Comparison of ENCODE assay signal across 13 mouse cellular contexts in genomic region chr1:51191872-51192613, GRCm38 (mm10).
A peak's percentile ranks its signal among the peaks of the same experiment; 100 is the strongest.
DNase-seq lines count a peak whose midpoint lies in the region; ATAC-seq and TF ChIP-seq lines count a peak whose summit lies in the region.
"Had no signal": no experiment of that assay in that cellular context is flagged by ENCODE, and none has a peak within 500 bp of the region (broad histone marks: within the 10 kb centered on the region; RNA-seq: fewer than 3 reads in every experiment).

No protein-coding gene starts in this region.

- H3K9me3 ChIP-seq in midbrain, embryonic 16.5 days (replicated peaks; ENCODE audit: control insufficient read depth, low read length, poor library complexity, severe bottlenecking), result no peaks in the 10 kb centered on the region
- H3K9me3 ChIP-seq: hindbrain, embryonic 15.5 days; limb, embryonic 15.5 days had no signal

- TF ChIP-seq CTCF in left cerebral cortex, adult 2 months (IDR thresholded peaks at IDR 0.05), result no peak

- no peaks in the 10 kb centered on the region for H3K36me3 ChIP-seq in midbrain, embryonic 16.5 days (ENCODE audit: control insufficient read depth, insufficient read depth, low read length)
- H3K36me3 ChIP-seq: hindbrain, embryonic 15.5 days; limb, embryonic 15.5 days had no signal

- WGBS in midbrain, embryonic 16.5 days, result 65% methylated on average over 6 of the region's 6 CpGs

- H3K4me1 ChIP-seq in midbrain, embryonic 16.5 days (ENCODE audit: control insufficient read depth, insufficient read depth, low read length), result peaks cover 6% of the 10 kb centered on the region
- H3K4me1 ChIP-seq: hindbrain, embryonic 15.5 days; limb, embryonic 15.5 days had no signal

- intact Hi-C loops in left cerebral cortex, adult 2 months (cut with DNase I), result loop anchor here (5.0 kb wide), 1 partner anchor 230 kb away; no protein-coding TSS in a partner anchor
- intact Hi-C loops in left cerebral cortex, postnatal 4 days (cut with DNase I), result no loop called here

- H3K4me2 ChIP-seq in midbrain, embryonic 16.5 days (ENCODE audit: low read length), result no peak overlapping the region
- H3K4me2 ChIP-seq: hindbrain, embryonic 15.5 days; limb, embryonic 15.5 days had no signal

- peak overlapping the region; percentile 73 for H3K27ac ChIP-seq in left cerebral cortex, adult 2 months
- H3K27ac ChIP-seq in midbrain, embryonic 16.5 days (ENCODE audit: low read length), result peak overlapping the region; percentile 47; the same call in 1 of the 2 replicates
- H3K27ac ChIP-seq: hindbrain, embryonic 15.5 days; kidney, postnatal 0 days; limb, embryonic 15.5 days; macrophage had no signal

- no peaks in the 10 kb centered on the region for H3K27me3 ChIP-seq in midbrain, embryonic 16.5 days (ENCODE audit: control insufficient read depth, insufficient read depth, low read depth, low read length)
- H3K27me3 ChIP-seq: hindbrain, embryonic 15.5 days; limb, embryonic 15.5 days had no signal

- H3K4me3 ChIP-seq in left cerebral cortex, adult 2 months, result no peak overlapping the region
- no peak overlapping the region for H3K4me3 ChIP-seq in midbrain, embryonic 16.5 days (ENCODE audit: low read depth, low read length)
- H3K4me3 ChIP-seq: hindbrain, embryonic 15.5 days; limb, embryonic 15.5 days had no signal

- peak; percentile 58; the same call in 1 of the 2 replicates for ATAC-seq in midbrain, embryonic 16.5 days
- no peak for ATAC-seq in monocyte, adult 5-6 weeks (replicated peaks; ENCODE audit: insufficient number of reproducible peaks, low FRiP score, low TSS enrichment, poor library complexity, severe bottlenecking)

- DNase-seq in heart, adult 11 months, result peak; percentile 79
- no peak for DNase-seq in heart, adult 9 months (ENCODE audit: low spot score in 2 of 2)
- no peak for DNase-seq in left cerebral cortex, adult 2 months (ENCODE audit: extremely low spot score in 1 of 2, low spot score in 2 of 2)
- DNase-seq in left cerebral cortex, postnatal 4 days, result no peak
- peak; percentile 34 for DNase-seq in cerebellum, adult 9-10 months
- DNase-seq: gastrocnemius, postnatal 36 days; thymus, postnatal 36 days had no signal

- no peak overlapping the region for H3K9ac ChIP-seq in midbrain, embryonic 16.5 days (ENCODE audit: low read depth, low read length)
- H3K9ac ChIP-seq: hindbrain, embryonic 15.5 days; limb, embryonic 15.5 days had no signal

Comparison
In these comparisons a context has a peak if more than half of its experiments do, and no peak if none do; other contexts are left out.
1. DNase-seq: peak in heart, adult 11 months (single experiment) and cerebellum, adult 9-10 months (single experiment); none in heart, adult 9 months (0 of 2), left cerebral cortex, adult 2 months (0 of 2) and left cerebral cortex, postnatal 4 days (single experiment).